Mouse (Mus musculus) testis, postnatal 10 days (tissue): ENCODE data around the gene Ovca2.

Experiments
- DNase-seq: peaks from one replicate; pipeline ENCODE4 v3.0.0; 2021; ENCODE audit warnings: low spot score

The Ovca2 gene

GRCm38 (mm10) chr11:75169405-75170080, 9.1 kb downstream of the Ovca2 start, which contains the start of gene Hic1:
Hic1 (minus strand) TSS chr11:75169519.
- peak; percentile 65 for DNase-seq

- DNase-seq, result peak; percentile 93
These were observed 9.9 kb downstream of the Ovca2 start for GRCm38 (mm10) chr11:75168590-75169361.

- DNase-seq, result peak; percentile 68
These were observed 10.7 kb downstream of the Ovca2 start for GRCm38 (mm10) chr11:75167643-75168589.

GRCm38 (mm10) chr11:75166861-75167642, 11.6 kb downstream of the Ovca2 start:
- DNase-seq, result peak; percentile 63

- DNase-seq, result peak; percentile 71
These were observed 12.3 kb downstream of the Ovca2 start for GRCm38 (mm10) chr11:75166193-75166842.

GRCm38 (mm10) chr11:75165441-75166192, 13.0 kb downstream of the Ovca2 start:
- peak; percentile 87 for DNase-seq

- DNase-seq, result peak; percentile 57
These were observed 13.9 kb downstream of the Ovca2 start for GRCm38 (mm10) chr11:75164750-75165149.

GRCm38 (mm10) chr11:75164051-75164450, 14.6 kb downstream of the Ovca2 start:
- DNase-seq, result peak; percentile 37

- DNase-seq, result peak; percentile 42
These were observed 15.3 kb downstream of the Ovca2 start for GRCm38 (mm10) chr11:75163379-75163778.

- no peak for DNase-seq
These were observed 16.0 kb downstream of the Ovca2 start for GRCm38 (mm10) chr11:75162591-75163080.

GRCm38 (mm10) chr11:75161417-75162008, 17.1 kb downstream of the Ovca2 start:
- DNase-seq, result peak; percentile 41

- DNase-seq, result no peak
These were observed 17.7 kb downstream of the Ovca2 start for GRCm38 (mm10) chr11:75160954-75161353.

- DNase-seq, result peak; percentile 77
These were observed 19.1 kb downstream of the Ovca2 start for GRCm38 (mm10) chr11:75159564-75159963.

GRCm38 (mm10) chr11:75158432-75158831, 20.2 kb downstream of the Ovca2 start:
- DNase-seq, result peak; percentile 41

GRCm38 (mm10) chr11:75157901-75158300, 20.7 kb downstream of the Ovca2 start:
- no peak for DNase-seq

- DNase-seq, result peak; percentile 39
These were observed 21.6 kb downstream of the Ovca2 start for GRCm38 (mm10) chr11:75157037-75157436.

- peak; percentile 42 for DNase-seq
These were observed 22.2 kb downstream of the Ovca2 start for GRCm38 (mm10) chr11:75156416-75156815.

- peak; percentile 45 for DNase-seq
These were observed 22.6 kb downstream of the Ovca2 start for GRCm38 (mm10) chr11:75155985-75156384.

GRCm38 (mm10) chr11:75154053-75154585, 24.5 kb downstream of the Ovca2 start:
- peak; percentile 32 for DNase-seq
